Mouse (Mus musculus): ENCODE data around the gene Ddx51. TPM values are rescaled to one million over a fixed set of nuclear protein-coding genes. Genes with fewer than 3 reads are reported as not detected.

Gene Ddx51
- polyA plus RNA-seq, 1 experiment from 2014 or later: 14.8 TPM

DNA sequence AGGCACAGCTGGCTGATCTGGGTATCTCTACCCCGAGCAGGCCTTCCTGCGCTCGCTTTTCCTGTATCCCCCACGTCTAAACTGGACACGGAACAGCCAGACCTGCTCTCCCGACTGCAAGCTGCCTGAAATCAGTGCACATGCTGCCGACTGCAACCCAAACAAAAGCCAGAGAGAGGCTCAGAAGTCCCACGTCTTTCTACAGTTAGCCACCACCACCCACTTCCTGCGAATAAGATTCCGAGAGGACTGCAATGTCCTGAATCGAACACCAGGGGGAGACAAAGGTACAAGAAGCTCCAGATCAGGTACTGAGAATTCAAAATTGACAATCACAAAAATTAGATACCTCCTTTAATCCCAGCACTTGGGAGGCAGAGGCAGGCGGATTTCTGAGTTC, 13.8 kb upstream of the Ddx51 start:
- ATAC-seq (replicated peaks; ENCODE audit: extremely low read depth, insufficient read depth, low FRiP score): no peak
- Histone ChIP-seq H3K4me2 (ENCODE audit: low read depth, low read length) (peak overlapping the region; percentile 59), H3K27me3 (ENCODE audit: control insufficient read depth, insufficient read depth, low read length) (no peaks in the 10 kb centered on the region), H3K9me3 (replicated peaks; ENCODE audit: control insufficient read depth, low read length) (no peaks in the 10 kb centered on the region; the same call in 1 of the 2 replicates), H3K9ac (ENCODE audit: low read length) (0 out of 2 replicates have a peak overlapping the region, but pooled peaks have one; percentile 60), H3K4me1 (ENCODE audit: control insufficient read depth, insufficient read depth, low read length) (peaks cover 3% of the 10 kb centered on the region; the same call in 1 of the 2 replicates), H3K27ac (ENCODE audit: low read length) (no peak overlapping the region), H3K36me3 (ENCODE audit: control insufficient read depth, insufficient read depth) (no peaks in the 10 kb centered on the region), H3K4me3 (ENCODE audit: low read length) (peak overlapping the region; percentile 32)
- 21% methylated on average over 12 of the region's 12 CpGs for WGBS

DNA sequence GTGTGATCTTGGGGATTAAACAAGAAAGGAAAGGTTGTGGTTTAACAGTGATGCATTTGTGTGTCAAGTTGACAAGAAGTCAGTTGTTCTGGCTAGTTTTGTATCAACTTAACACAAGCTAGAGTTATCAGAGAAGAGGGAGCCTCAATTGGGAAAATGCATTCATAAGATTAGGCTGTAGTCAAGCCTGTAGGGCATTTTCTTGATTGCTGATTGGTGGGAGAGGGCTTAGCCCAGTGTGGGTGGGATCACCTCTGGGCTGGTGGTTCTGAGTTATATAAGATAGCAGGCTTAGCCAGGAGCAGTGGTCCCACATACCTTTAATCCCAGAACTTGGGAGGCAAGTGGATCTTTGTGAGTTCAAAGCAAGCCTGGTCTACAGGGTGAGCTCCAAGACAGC, 6.9 kb upstream of the Ddx51 start:
- no peaks in the 10 kb centered on the region for H3K27me3 ChIP-seq (ENCODE audit: control insufficient read depth, insufficient read depth, low read length)
- peaks cover 17% of the 10 kb centered on the region for H3K36me3 ChIP-seq (ENCODE audit: control insufficient read depth, insufficient read depth)
- ATAC-seq (replicated peaks; ENCODE audit: extremely low read depth, insufficient read depth, low FRiP score): no peak
- H3K4me1 ChIP-seq (ENCODE audit: control insufficient read depth, insufficient read depth, low read length): no peaks in the 10 kb centered on the region
- no peak overlapping the region for H3K4me3 ChIP-seq (ENCODE audit: low read length)
- H3K9me3 ChIP-seq (replicated peaks; ENCODE audit: control insufficient read depth, low read length): no peaks in the 10 kb centered on the region; the same call in 1 of the 2 replicates
- H3K9ac ChIP-seq (ENCODE audit: low read length): no peak overlapping the region
- no peak overlapping the region for H3K4me2 ChIP-seq (ENCODE audit: low read depth, low read length)
- H3K27ac ChIP-seq (ENCODE audit: low read length): no peak overlapping the region

DNA sequence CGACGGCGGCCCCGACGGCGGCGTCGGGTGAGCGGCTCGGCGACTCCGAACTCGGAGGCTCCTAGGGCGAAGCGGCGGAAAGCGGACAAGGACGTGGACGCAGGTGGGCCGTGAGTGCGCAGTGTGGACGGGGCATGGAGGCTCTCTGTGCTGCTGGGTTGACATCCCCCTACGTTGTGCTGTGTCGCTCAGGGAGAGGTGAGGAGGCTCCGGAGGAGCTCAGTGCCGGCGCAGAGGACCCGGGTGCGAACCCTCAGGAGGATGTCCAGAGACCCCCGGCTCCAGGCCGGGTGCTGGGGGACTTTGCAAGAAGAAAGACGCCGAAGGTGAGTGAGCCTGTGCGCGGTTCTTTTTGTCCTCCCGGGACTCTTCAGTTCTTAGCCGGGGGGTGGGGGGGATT, 435 bp downstream of the Ddx51 start:
- H3K9ac ChIP-seq (ENCODE audit: low read length): peak overlapping the region; percentile 93
- peak overlapping the region; percentile 80 for H3K4me2 ChIP-seq (ENCODE audit: low read depth, low read length)
- no peaks in the 10 kb centered on the region for H3K9me3 ChIP-seq (replicated peaks; ENCODE audit: control insufficient read depth, low read length)
- peaks cover 13% of the 10 kb centered on the region for H3K4me1 ChIP-seq (ENCODE audit: control insufficient read depth, insufficient read depth, low read length)
- ATAC-seq (replicated peaks; ENCODE audit: extremely low read depth, insufficient read depth, low FRiP score): peak; percentile 19; the same call in 1 of the 2 replicates
- H3K27me3 ChIP-seq (ENCODE audit: control insufficient read depth, insufficient read depth, low read length): no peaks in the 10 kb centered on the region
- under 1% methylated on average over 37 of the region's 37 CpGs for WGBS
- peak overlapping the region; percentile 96 for H3K4me3 ChIP-seq (ENCODE audit: low read length)
- no peak overlapping the region for H3K27ac ChIP-seq (ENCODE audit: low read length)
- H3K36me3 ChIP-seq (ENCODE audit: control insufficient read depth, insufficient read depth): peaks cover 45% of the 10 kb centered on the region

DNA sequence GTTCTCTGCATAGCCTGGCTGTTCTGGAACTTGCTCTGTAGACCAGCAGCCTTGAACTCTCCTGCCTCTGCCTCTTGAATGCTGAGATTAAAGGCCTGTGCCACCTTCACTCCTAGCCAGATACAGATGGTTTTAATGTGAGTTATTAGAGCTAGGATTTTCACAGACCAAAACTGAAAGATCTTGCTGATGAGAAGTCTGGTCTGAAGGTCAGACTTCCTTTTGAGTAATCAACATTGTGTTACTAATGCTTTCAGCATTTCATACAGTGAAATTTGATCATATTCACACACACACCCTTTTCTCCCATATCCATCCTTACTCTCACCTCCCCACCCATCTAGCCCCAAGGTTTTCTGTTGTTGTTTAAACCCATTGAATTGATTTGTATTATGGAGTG, 6.4 kb downstream of the Ddx51 start:
- Histone ChIP-seq H3K36me3 (ENCODE audit: control insufficient read depth, insufficient read depth) (peaks cover 54% of the 10 kb centered on the region), H3K27ac (ENCODE audit: low read length) (no peak overlapping the region), H3K9ac (ENCODE audit: low read length) (no peak overlapping the region), H3K4me1 (ENCODE audit: control insufficient read depth, insufficient read depth, low read length) (no peaks in the 10 kb centered on the region), H3K4me2 (ENCODE audit: low read depth, low read length) (no peak overlapping the region), H3K27me3 (ENCODE audit: control insufficient read depth, insufficient read depth, low read length) (no peaks in the 10 kb centered on the region), H3K4me3 (ENCODE audit: low read length) (no peak overlapping the region), H3K9me3 (replicated peaks; ENCODE audit: control insufficient read depth, low read length) (no peaks in the 10 kb centered on the region)
- ATAC-seq (replicated peaks; ENCODE audit: extremely low read depth, insufficient read depth, low FRiP score): no peak

DNA sequence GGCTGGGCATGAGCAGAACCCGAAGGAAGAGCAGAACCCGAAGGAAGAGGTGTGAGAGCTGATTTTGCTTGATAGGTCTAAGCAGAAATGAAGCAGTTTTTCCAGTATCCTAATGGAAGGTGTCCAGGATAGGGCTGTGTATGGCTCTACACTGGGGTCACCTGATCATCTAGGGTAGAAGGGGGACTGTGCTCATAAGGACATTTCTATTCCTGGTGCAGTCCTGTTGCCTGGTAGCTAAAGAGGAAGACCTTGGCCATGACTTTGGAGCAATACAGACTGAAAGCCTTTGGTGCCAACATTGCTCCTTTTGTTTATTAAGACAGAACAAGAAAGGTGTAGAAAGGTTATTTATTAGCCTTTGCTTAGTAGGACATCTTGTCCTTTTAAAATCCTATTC, 10.8 kb downstream of the Ddx51 start:
- Histone ChIP-seq H3K4me2 (ENCODE audit: low read depth, low read length) (no peak overlapping the region), H3K27me3 (ENCODE audit: control insufficient read depth, insufficient read depth, low read length) (no peaks in the 10 kb centered on the region), H3K9me3 (replicated peaks; ENCODE audit: control insufficient read depth, low read length) (no peaks in the 10 kb centered on the region), H3K9ac (ENCODE audit: low read length) (no peak overlapping the region), H3K4me1 (ENCODE audit: control insufficient read depth, insufficient read depth, low read length) (no peaks in the 10 kb centered on the region), H3K36me3 (ENCODE audit: control insufficient read depth, insufficient read depth) (peaks cover 52% of the 10 kb centered on the region), H3K27ac (ENCODE audit: low read length) (no peak overlapping the region), H3K4me3 (ENCODE audit: low read length) (no peak overlapping the region)
- no peak for ATAC-seq (replicated peaks; ENCODE audit: extremely low read depth, insufficient read depth, low FRiP score)
- 89% methylated on average over 2 of the region's 2 CpGs for WGBS

DNA sequence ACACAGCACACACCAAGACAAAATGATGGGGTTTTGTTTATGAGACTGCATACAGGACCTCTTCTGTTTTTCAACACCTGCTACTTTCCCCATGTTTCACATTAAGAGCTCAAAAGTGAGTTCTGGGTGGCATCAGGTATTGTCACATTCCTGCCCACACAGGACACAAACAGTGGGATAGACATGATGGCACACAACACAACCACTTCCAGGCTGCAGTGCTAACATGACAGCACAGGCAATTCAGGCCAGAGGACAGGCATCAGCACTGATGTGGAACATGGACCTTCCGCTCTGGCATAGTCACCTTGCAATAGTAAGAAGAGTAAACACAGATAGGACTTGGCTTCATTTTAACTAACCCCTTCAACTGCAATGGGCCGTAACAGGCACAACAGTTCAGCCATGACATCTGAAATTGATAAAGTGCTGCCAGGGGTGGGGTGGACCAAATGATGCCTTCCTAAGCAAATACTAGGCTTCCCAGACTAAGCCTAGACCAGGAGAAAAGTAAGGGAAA, 11.6 kb downstream of the Ddx51 start:
- peaks cover 49% of the 10 kb centered on the region for H3K36me3 ChIP-seq (ENCODE audit: control insufficient read depth, insufficient read depth)
- ATAC-seq (replicated peaks; ENCODE audit: extremely low read depth, insufficient read depth, low FRiP score): no peak
- H3K27me3 ChIP-seq (ENCODE audit: control insufficient read depth, insufficient read depth, low read length): no peaks in the 10 kb centered on the region
- no peak overlapping the region for H3K4me2 ChIP-seq (ENCODE audit: low read depth, low read length)
- H3K4me3 ChIP-seq (ENCODE audit: low read length): no peak overlapping the region
- no peak overlapping the region for H3K9ac ChIP-seq (ENCODE audit: low read length)
- 88% methylated on average over 2 of the region's 2 CpGs for WGBS
- H3K9me3 ChIP-seq (replicated peaks; ENCODE audit: control insufficient read depth, low read length): no peaks in the 10 kb centered on the region
- no peaks in the 10 kb centered on the region for H3K4me1 ChIP-seq (ENCODE audit: control insufficient read depth, insufficient read depth, low read length)
- no peak overlapping the region for H3K27ac ChIP-seq (ENCODE audit: low read length)

DNA sequence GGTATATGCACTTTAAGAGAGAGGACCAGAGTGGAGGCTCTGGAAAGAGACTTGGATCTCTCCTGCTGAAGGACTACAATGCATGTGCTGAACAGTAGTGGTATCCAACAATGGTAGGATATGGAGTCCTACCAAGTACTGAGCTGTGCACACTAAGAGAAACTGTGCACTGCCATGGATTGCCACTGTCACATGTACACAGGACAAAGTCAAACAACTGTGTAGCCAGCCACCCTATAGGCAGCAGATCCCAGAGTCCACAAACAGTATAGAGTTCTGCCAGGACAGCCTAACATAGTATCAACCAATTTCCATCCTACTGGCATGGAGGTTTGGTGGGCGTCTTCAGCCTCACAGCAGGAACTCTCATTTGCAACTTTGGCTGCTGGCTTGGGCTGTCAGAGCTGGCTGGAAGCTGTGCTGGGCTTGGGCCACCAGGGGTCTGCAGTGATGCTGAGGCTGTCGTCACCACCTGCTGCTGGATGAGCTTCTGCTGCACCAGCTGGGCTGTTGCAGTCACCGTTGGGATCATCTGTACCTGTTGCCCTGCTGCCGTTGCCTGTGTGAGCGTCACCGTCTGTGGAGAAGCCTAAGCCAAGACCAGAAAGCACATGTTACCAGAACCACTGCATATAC, 12.4 kb downstream of the Ddx51 start:
- 61% methylated on average over 6 of the region's 6 CpGs for WGBS
- Histone ChIP-seq H3K27me3 (ENCODE audit: control insufficient read depth, insufficient read depth, low read length) (no peaks in the 10 kb centered on the region), H3K27ac (ENCODE audit: low read length) (no peak overlapping the region), H3K36me3 (ENCODE audit: control insufficient read depth, insufficient read depth) (peaks cover 56% of the 10 kb centered on the region), H3K4me1 (ENCODE audit: control insufficient read depth, insufficient read depth, low read length) (no peaks in the 10 kb centered on the region), H3K4me2 (ENCODE audit: low read depth, low read length) (no peak overlapping the region), H3K9ac (ENCODE audit: low read length) (no peak overlapping the region), H3K4me3 (ENCODE audit: low read length) (no peak overlapping the region), H3K9me3 (replicated peaks; ENCODE audit: control insufficient read depth, low read length) (no peaks in the 10 kb centered on the region)
- ATAC-seq (replicated peaks; ENCODE audit: extremely low read depth, insufficient read depth, low FRiP score): no peak

DNA sequence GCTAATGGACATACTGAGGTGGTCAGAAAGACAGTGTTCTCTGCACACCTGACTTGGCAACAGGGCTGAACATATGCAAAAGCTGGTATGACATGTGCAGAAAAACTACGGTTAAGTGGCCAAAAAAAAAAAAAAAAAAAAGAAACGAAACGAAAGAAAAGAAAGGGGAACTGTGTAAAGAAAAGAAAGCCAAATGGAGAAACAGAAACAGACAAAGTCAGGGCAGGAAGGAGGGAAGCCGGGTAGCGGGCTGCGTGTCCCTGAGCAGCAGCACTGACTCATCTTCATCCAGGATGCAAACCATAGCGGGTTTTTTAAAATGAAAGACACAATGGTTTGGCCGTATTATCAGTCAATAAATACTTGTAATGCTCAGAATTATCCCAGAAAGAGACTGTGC, 28.8 kb downstream of the Ddx51 start:
- Histone ChIP-seq H3K4me1 (ENCODE audit: control insufficient read depth, insufficient read depth, low read length) (no peaks in the 10 kb centered on the region), H3K27me3 (ENCODE audit: control insufficient read depth, insufficient read depth, low read length) (no peaks in the 10 kb centered on the region), H3K36me3 (ENCODE audit: control insufficient read depth, insufficient read depth) (peaks cover 66% of the 10 kb centered on the region), H3K9ac (ENCODE audit: low read length) (no peak overlapping the region), H3K4me2 (ENCODE audit: low read depth, low read length) (no peak overlapping the region), H3K9me3 (replicated peaks; ENCODE audit: control insufficient read depth, low read length) (no peaks in the 10 kb centered on the region), H3K4me3 (ENCODE audit: low read length) (no peak overlapping the region), H3K27ac (ENCODE audit: low read length) (no peak overlapping the region)
- WGBS: 95% methylated on average over 8 of the region's 8 CpGs
- no peak for ATAC-seq (replicated peaks; ENCODE audit: extremely low read depth, insufficient read depth, low FRiP score)

DNA sequence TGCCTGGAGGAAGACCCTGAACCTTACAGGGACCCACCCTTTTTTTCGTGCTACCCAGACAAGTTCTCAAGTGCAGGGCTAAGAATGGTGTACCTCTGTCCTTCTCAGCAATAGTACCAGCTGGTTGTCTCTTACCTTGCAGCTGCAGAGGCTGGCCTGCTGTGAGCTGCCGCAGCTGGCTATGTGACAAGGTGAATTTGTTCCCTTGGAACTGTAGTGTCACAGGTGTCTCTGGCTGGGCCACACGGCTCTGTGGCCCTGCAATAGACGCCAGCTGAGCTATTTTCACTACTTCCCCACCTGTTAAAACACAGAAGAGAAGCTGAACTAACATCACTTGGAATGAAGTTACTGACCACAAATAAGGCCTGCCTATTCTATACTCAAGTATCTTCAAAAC, 45.4 kb downstream of the Ddx51 start:
- WGBS: 86% methylated on average over 4 of the region's 4 CpGs
- no peaks in the 10 kb centered on the region for H3K9me3 ChIP-seq (replicated peaks; ENCODE audit: control insufficient read depth, low read length)
- no peaks in the 10 kb centered on the region for H3K4me1 ChIP-seq (ENCODE audit: control insufficient read depth, insufficient read depth, low read length)
- no peak overlapping the region for H3K27ac ChIP-seq (ENCODE audit: low read length)
- ATAC-seq (replicated peaks; ENCODE audit: extremely low read depth, insufficient read depth, low FRiP score): no peak
- H3K36me3 ChIP-seq (ENCODE audit: control insufficient read depth, insufficient read depth): peaks cover 79% of the 10 kb centered on the region
- H3K4me3 ChIP-seq (ENCODE audit: low read length): no peak overlapping the region
- H3K4me2 ChIP-seq (ENCODE audit: low read depth, low read length): no peak overlapping the region
- H3K9ac ChIP-seq (ENCODE audit: low read length): no peak overlapping the region
- H3K27me3 ChIP-seq (ENCODE audit: control insufficient read depth, insufficient read depth, low read length): no peaks in the 10 kb centered on the region

All from heart, embryonic 16.5 days (tissue).